Mouse (Mus musculus) granulocyte monocyte progenitor cell, adult 5-6 weeks (primary cell): ENCODE data around the gene Gm10073. TPM values are rescaled to one million over a fixed set of nuclear protein-coding genes. Genes with fewer than 3 reads are reported as not detected.

ENCODE experiments used
- total RNA-seq, 2 experiments: library from RNA; stranded (forward) in 1 of 2; stranded (reverse) in 1 of 2; fragments of 200-712, 200-1000 nt in 1 of 2; fragments of >200 nt in 1 of 2; fragmentation: Nextera tagmentation in 1 of 2; gene quantifications; 2 replicates each; pipeline ENCODE4 v1.2.3; 2014 to 2017

The Gm10073 gene
- total RNA-seq, 2 experiments from 2014 or later = 8.2 to 29.2 TPM

Other genes with a start within 250 kb of the Gm10073 start
- gene Smpd3, start 235.5 kb downstream of the Gm10073 start, total RNA-seq (2014; fragmentation: Nextera tagmentation) = not detected in 2 replicates
- gene Smpd3, start 235.5 kb downstream of the Gm10073 start, total RNA-seq (2017) = 0.13 TPM in 1 of 2 replicates, not detected in the other
- gene Zfp90, start 158.1 kb downstream of the Gm10073 start, total RNA-seq (2014; fragmentation: Nextera tagmentation) = 6.7 and 9.2 TPM in 2 replicates
- gene Zfp90, start 158.1 kb downstream of the Gm10073 start, total RNA-seq (2017) = 6.0 and 7.8 TPM in 2 replicates
- not detected in 2 replicates for gene 6030452D12Rik, start 72.9 kb downstream of the Gm10073 start, total RNA-seq (2014; fragmentation: Nextera tagmentation)
- gene 6030452D12Rik, start 72.9 kb downstream of the Gm10073 start, total RNA-seq (2017) = not detected in 2 replicates
- not detected in 2 replicates for gene Cdh3, start 62.6 kb downstream of the Gm10073 start, total RNA-seq (2014; fragmentation: Nextera tagmentation)
- not detected in 2 replicates for gene Cdh3, start 62.6 kb downstream of the Gm10073 start, total RNA-seq (2017)
- gene Cdh1, start 29.9 kb upstream of the Gm10073 start, total RNA-seq (2014; fragmentation: Nextera tagmentation) = 1.1 and 4.6 TPM in 2 replicates
- gene Cdh1, start 29.9 kb upstream of the Gm10073 start, total RNA-seq (2017) = 0.88 and 1.6 TPM in 2 replicates
- gene Tango6, start 109.6 kb upstream of the Gm10073 start, total RNA-seq (2014; fragmentation: Nextera tagmentation) = 8.2 and 12.5 TPM in 2 replicates
- 6.2 and 7.0 TPM in 2 replicates for gene Tango6, start 109.6 kb upstream of the Gm10073 start, total RNA-seq (2017)